Mouse (Mus musculus): ENCODE measurements around the gene Isl2. TPM values are rescaled to one million over a fixed set of nuclear protein-coding genes. Genes with fewer than 3 reads are reported as not detected.

Isl2 gene
- not detected in 2 replicates for polyA plus RNA-seq (2015; fragmentation: Nextera tagmentation; extraction: Ambion mirVana)

DNA sequence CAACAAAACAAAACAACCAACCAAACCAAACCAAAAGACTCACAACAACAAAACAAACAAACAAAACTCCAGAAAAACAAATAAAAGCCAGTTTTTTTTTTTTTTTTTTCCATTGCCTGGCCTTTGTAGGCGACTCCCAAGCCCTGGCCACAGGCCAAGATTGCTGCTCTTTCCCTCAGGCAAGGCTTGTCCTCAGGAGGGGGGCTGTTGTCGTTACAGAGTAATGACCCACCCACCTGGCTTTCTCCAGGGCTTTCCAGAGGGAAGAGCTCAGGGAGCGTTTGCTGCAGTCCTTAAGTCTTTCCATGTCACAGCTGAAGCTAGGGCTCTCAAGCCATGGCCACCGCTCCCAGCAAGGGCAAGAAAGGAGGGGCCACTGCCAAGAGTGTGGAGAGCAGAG lies at the start of gene Isl2:
Gene Isl2 (plus strand): TSS at position 296 of the 400 bp plus-strand sequence.

DNA sequence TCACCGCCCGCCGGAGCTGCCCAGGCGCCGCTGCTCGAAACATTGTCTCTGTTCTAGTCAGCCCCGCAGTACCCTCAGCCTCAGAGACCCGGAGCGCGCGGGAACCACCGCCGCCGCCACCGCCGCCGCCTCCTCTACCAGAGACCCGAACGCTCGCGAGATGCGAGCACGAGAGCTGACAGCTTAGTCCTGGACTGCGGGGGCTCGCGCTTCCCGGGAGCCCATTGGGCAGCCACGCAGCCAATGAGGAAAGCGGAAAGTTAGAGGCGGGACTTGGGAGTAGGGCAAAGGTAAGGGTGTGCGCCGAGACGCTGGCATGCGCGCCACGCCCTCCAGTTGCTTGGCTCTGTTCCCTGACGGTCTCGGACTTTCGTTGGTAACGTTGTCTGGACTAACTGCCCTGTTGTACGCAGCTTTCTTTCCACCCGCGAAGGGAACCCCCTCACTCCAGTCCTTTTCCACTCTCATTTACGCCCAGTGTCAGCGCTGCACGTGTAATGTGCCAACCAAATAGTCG lies 26.4 kb upstream of the Isl2 start, which contains the start of gene Etfa:
Gene Etfa (minus strand): TSS at position 217 of the 517 bp plus-strand sequence.

Other genes starting within 250 kb of the Isl2 start
- gene Nrg4, start 211.8 kb upstream of the Isl2 start, polyA plus RNA-seq (2015; fragmentation: Nextera tagmentation; extraction: Ambion mirVana): 1.2 and 2.0 TPM in 2 replicates
- gene Tmem266, start 211.8 kb upstream of the Isl2 start, polyA plus RNA-seq (2015; fragmentation: Nextera tagmentation; extraction: Ambion mirVana): not detected in 2 replicates
- 149 and 170 TPM in 2 replicates for gene Etfa, start 26.4 kb upstream of the Isl2 start, polyA plus RNA-seq (2015; fragmentation: Nextera tagmentation; extraction: Ambion mirVana)

Data from spleen, postnatal 0 days (tissue).